Mouse (Mus musculus) liver, embryonic 14.5 days (tissue): ENCODE results near the gene Tmem191c. TPM values are rescaled to one million over a fixed set of nuclear protein-coding genes. Genes with fewer than 3 reads are reported as not detected.

Experiments
- ATAC-seq: fragments of 200-750 bp; cut with Nextera tagmentation; 2 replicates; pipeline ENCODE4 v1.8.0; 2017; ENCODE audit warnings: moderate number of reproducible peaks, mild to moderate bottlenecking, moderate library complexity; ENCODE audit not compliant: insufficient read depth
- DNase-seq, 3 experiments: peaks; one replicate each; pipeline ENCODE4 v3.0.0-alpha.2; 2012 to 2013; ENCODE audit warnings: low read depth in 3 of 3, low spot score in 3 of 3
- H3K27ac ChIP-seq: fragments of 300-500 bp; sonication (generic); 2 replicates; pipeline ENCODE4 v1.5.1; 2014; ENCODE audit warnings: moderate library complexity, mild to moderate bottlenecking, control low read depth, inconsistent platforms
- H3K27me3 ChIP-seq: fragments of 300-500 bp; sonication (generic); 2 replicates; pipeline ENCODE4 v1.6.1; 2014; ENCODE audit warnings: mild to moderate bottlenecking, low read length, moderate library complexity; ENCODE audit not compliant: control insufficient read depth, insufficient read depth
- H3K36me3 ChIP-seq: fragments of 300-500 bp; sonication (generic); replicated peaks from 2 replicates; pipeline ENCODE4 v1.6.1; 2014; ENCODE audit warnings: low read depth; ENCODE audit not compliant: control insufficient read depth, insufficient read depth
- H3K4me1 ChIP-seq, 2 experiments: fragments of 200-500 bp in 1 of 2; fragments of 300-500 bp in 1 of 2; sonication (generic) in 1 of 2; replicated peaks; 2 replicates each; pipeline ENCODE4 v1.6.1; 2012 to 2014; ENCODE audit warnings: antibody characterized with exemption in 1 of 2, inconsistent platforms in 1 of 2, low read length in 1 of 2; ENCODE audit not compliant: control insufficient read depth in 2 of 2, insufficient read depth in 2 of 2
- H3K4me2 ChIP-seq: fragments of 300-500 bp; sonication (generic); 2 replicates; pipeline ENCODE4 v1.6.1; 2014; ENCODE audit warnings: low read depth, mild to moderate bottlenecking, control low read depth, moderate library complexity
- H3K4me3 ChIP-seq, 2 experiments: fragments of 200-500 bp in 1 of 2; fragments of 300-500 bp in 1 of 2; sonication (generic) in 1 of 2; 2 replicates each; pipeline ENCODE4 v1.5.1; 2012 to 2014; ENCODE audit warnings: low read depth in 2 of 2, low read length in 2 of 2, mild to moderate bottlenecking in 2 of 2, control low read depth in 1 of 2, inconsistent platforms in 1 of 2, moderate library complexity in 1 of 2; ENCODE audit not compliant: insufficient read depth in 1 of 2
- H3K9ac ChIP-seq: fragments of 300-500 bp; sonication (generic); replicated peaks from 2 replicates; pipeline ENCODE4 v1.6.1; 2014; ENCODE audit warnings: mild to moderate bottlenecking, control low read depth, moderate library complexity
- H3K9me3 ChIP-seq: fragments of 300-500 bp; sonication (generic); 2 replicates; pipeline ENCODE4 v1.6.1; 2016; ENCODE audit warnings: low read length, mixed read lengths; ENCODE audit not compliant: control insufficient read depth
- CTCF ChIP-seq: IDR thresholded peaks from 2 replicates; pipeline ENCODE4 v1.5.1; 2016; ENCODE audit warnings: antibody characterized with exemption, low read depth, control low read depth
- EP300 ChIP-seq: IDR thresholded peaks from 2 replicates; pipeline ENCODE4 v1.6.1; 2016; ENCODE audit warnings: antibody characterized with exemption, low read depth
- WGBS: fragments of 180-500 bp; shearing (Covaris S2); extraction: QIAGEN DNeasy Blood & Tissue Kit; methylation state at CpG from one replicate; pipeline ENCODE4 v1.1.7; 2014; ENCODE audit not compliant: insufficient replicate concordance; 5-methylcytosine and 5-hydroxymethylcytosine counted together
- polyA plus RNA-seq, 2 experiments: library from polyadenylated mRNA; depleted of rRNA in 1 of 2; stranded (reverse) in 1 of 2; unstranded in 1 of 2; fragments of >200 nt; fragmentation: Nextera tagmentation in 1 of 2; extraction: Ambion mirVana in 1 of 2; gene quantifications; 2 replicates each; pipeline versions ENCODE4 v1.2.1 to v1.2.3; 2012 to 2014

Gene Tmem191c
- polyA plus RNA-seq, 2 experiments = 1.6 to 4.3 TPM

DNA sequence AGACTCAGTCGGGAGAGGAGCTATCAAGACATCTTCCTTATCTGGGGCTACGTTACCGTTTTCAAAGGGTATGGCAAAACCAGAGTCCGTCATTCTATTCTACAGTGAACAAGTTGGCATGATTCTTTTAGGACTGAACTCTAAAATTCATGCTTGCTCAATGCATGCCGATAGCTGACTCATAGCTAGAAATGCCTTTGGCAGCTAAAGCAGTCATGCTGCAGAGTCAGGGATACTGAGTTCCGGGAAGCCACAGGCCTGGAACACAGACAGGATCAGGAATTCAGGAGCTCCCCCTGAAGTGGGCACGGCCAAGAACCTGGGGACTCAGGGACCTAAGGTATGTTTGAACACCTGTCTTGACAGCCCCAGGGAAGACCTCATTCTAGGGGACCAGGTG lies 40.7 kb downstream of the Tmem191c start:
- Histone ChIP-seq H3K36me3 (no peaks in the 10 kb centered on the region; the same call in 1 of the 2 replicates), H3K4me1 (no peaks in the 10 kb centered on the region), H3K9me3 (no peaks in the 10 kb centered on the region), H3K27ac (no peak overlapping the region), H3K4me3 (no peak overlapping the region), H3K9ac (no peak overlapping the region), H3K27me3 (no peaks in the 10 kb centered on the region), H3K4me2 (no peak overlapping the region)
- DNase-seq (no peak), ATAC-seq (no peak)
- 69% methylated on average over 7 of the region's 7 CpGs for WGBS
- no peak for TF ChIP-seq EP300
- TF ChIP-seq CTCF = no peak

DNA sequence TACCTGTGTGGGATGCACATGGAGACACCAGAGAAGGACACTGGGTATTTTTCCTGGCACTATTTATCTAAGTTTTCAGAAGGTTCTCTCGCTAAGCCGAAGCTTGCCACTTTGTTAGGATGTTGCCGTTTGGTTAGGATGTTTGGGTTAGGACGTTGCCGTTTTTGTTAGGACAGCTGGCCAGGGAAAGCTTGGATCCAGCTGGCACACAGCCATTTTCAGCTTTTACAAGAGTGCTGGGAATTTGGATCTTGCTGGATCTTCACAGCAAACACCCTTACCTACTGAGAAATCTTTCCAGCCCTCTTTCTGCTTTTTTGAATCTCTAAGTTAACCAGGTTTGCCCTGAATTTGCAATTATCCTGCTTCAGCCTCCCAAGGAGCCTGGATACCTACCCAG lies 45.6 kb downstream of the Tmem191c start:
- no peak for ATAC-seq
- Histone ChIP-seq H3K36me3 (no peaks in the 10 kb centered on the region; the same call in 1 of the 2 replicates), H3K9me3 (no peaks in the 10 kb centered on the region), H3K4me3 (no peak overlapping the region), H3K4me1 (peaks cover 0 to 2% of the 10 kb centered on the region in 2 experiments; a peak in 1 of 4 replicates), H3K9ac (no peak overlapping the region), H3K4me2 (no peak overlapping the region), H3K27me3 (no peaks in the 10 kb centered on the region), H3K27ac (no peak overlapping the region)
- DNase-seq = no peak
- no peak for TF ChIP-seq CTCF
- no peak for TF ChIP-seq EP300
- WGBS = 85% methylated on average over 5 of the region's 5 CpGs

DNA sequence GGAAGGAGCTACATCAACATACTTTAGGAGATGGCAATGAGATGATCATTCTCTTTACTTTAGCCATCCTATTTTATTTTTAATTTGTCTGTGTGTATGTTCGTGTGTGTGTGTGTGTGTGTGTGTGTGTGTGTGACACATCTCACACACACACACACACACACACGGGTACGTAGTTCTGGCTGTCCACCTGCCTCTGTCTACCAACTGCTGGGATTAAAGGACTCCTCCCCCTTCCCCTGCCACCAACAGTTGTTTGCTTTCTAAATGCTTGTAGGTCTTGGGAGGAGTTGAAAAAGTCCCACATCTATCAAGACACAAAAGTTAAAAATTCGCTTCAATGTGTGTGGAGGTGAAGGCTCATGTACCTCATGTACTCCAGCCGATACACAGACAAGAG lies 48.9 kb downstream of the Tmem191c start:
- no peak overlapping the region for H3K27ac ChIP-seq
- no peaks in the 10 kb centered on the region for H3K27me3 ChIP-seq
- H3K4me3 ChIP-seq = no peak overlapping the region
- TF ChIP-seq CTCF (no peak), EP300 (no peak)
- H3K9ac ChIP-seq = no peak overlapping the region
- no peak for ATAC-seq
- H3K9me3 ChIP-seq = no peaks in the 10 kb centered on the region
- H3K4me2 ChIP-seq = no peak overlapping the region
- DNase-seq = no peak
- peaks cover 0 to 2% of the 10 kb centered on the region in 2 experiments; a peak in 1 of 4 replicates for H3K4me1 ChIP-seq
- 75% methylated on average over 5 of the region's 5 CpGs for WGBS
- H3K36me3 ChIP-seq = no peaks in the 10 kb centered on the region

DNA sequence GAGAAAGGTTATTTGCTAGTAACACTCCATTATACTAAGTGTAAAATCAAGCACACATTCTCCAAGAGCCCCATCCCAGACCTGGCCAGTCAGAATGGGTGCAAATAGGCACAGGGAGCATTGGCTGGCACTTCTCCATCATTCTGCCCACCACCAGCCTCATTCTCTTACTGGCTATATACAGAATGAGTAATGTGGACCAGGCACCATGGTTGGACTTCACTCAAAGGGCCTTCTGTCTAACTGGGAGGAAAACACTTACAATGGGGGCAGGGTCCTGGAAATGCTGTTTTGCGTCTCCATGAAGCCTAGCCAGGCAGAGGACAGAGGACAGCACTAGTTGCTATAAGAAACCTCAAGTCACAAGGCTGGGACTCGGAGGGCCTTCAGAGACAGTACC lies 50.2 kb downstream of the Tmem191c start:
- no peaks in the 10 kb centered on the region for H3K9me3 ChIP-seq
- WGBS = 74% methylated on average over 2 of the region's 2 CpGs
- ATAC-seq (no peak), DNase-seq (no peak)
- no peaks in the 10 kb centered on the region for H3K36me3 ChIP-seq
- H3K4me1 ChIP-seq = peaks cover 0 to 2% of the 10 kb centered on the region in 2 experiments; a peak in 1 of 4 replicates
- H3K27me3 ChIP-seq = no peaks in the 10 kb centered on the region
- H3K27ac ChIP-seq = no peak overlapping the region
- H3K4me3 ChIP-seq = no peak overlapping the region
- H3K4me2 ChIP-seq = no peak overlapping the region
- TF ChIP-seq EP300 (no peak), CTCF (no peak)
- no peak overlapping the region for H3K9ac ChIP-seq

- Histone ChIP-seq H3K4me3 (no peak overlapping the region), H3K4me1 (peaks cover 0 to 1% of the 10 kb centered on the region in 2 experiments; a peak in 1 of 4 replicates), H3K9me3 (no peaks in the 10 kb centered on the region), H3K36me3 (no peaks in the 10 kb centered on the region), H3K4me2 (no peak overlapping the region), H3K9ac (no peak overlapping the region), H3K27me3 (no peaks in the 10 kb centered on the region), H3K27ac (no peak overlapping the region)
- DNase-seq (no peak), ATAC-seq (no peak)
- 71% methylated on average over 1 of the region's 1 CpGs for WGBS
- TF ChIP-seq EP300 = no peak
- no peak for TF ChIP-seq CTCF
Measured at GRCm38 (mm10) chr16:17329848-17330570, 54.1 kb downstream of the Tmem191c start.
